Mouse (Mus musculus) heart, adult 11 months (tissue): ENCODE measurements around the gene Gsk3a.

Experiments used
- DNase-seq: peaks from one replicate; pipeline ENCODE4 v3.0.0; 2022

The Gsk3a gene

DNA sequence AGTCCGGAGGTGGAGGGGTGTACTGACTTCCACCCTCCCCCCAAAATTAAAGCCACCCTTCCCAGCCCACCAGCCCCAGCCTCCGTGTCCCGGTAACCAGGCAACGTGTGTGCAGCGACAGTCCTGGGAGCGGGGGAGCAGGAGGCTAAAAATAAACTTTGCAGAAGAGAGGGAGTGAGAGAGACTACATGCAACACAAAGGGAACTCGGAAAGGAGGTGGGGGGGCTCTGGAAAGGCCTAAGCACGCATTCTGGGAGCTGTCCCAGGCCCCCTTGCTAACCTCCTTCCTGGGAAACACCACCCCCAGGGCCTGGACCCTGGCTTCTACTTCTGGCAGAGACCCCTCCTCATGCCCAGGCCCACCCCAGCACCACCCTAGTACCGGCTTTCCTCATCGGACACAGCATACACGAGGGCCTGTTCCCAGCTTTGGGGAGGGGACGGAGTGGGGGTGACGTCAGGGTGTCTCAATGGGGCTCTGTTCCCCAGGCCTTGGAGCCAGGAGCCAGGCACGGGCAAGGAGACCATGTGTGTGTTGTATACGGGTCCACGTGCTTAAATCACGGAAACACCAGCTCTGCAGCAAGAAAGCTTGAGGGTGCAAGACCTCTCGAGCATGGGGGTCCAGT is 10.5 kb upstream of the Gsk3a start:
- DNase-seq: peak; percentile 97

DNA sequence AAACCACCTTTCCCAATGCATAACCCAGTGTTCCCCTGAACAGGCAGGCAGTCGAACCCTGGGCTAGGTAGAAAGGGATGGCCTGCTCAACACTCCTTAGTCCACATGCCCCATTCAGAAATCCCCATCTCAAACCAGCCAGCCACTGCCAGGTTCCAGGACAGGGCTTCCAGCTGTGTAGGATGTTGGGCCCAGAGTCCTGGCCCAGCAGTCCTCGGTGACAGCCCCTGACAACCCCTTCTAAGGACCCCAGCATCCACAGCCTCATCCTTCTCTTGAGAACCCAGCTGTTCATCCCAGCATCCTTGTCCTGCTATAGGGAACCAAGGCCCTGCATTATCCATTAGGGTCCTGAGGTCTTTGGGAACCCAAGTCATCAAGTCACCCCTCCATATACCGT is 9.8 kb upstream of the Gsk3a start:
- peak; percentile 93 for DNase-seq

- DNase-seq: peak; percentile 95
Observed at GRCm38 (mm10) chr7:25246759-25247137, 9.1 kb upstream of the Gsk3a start.

DNA sequence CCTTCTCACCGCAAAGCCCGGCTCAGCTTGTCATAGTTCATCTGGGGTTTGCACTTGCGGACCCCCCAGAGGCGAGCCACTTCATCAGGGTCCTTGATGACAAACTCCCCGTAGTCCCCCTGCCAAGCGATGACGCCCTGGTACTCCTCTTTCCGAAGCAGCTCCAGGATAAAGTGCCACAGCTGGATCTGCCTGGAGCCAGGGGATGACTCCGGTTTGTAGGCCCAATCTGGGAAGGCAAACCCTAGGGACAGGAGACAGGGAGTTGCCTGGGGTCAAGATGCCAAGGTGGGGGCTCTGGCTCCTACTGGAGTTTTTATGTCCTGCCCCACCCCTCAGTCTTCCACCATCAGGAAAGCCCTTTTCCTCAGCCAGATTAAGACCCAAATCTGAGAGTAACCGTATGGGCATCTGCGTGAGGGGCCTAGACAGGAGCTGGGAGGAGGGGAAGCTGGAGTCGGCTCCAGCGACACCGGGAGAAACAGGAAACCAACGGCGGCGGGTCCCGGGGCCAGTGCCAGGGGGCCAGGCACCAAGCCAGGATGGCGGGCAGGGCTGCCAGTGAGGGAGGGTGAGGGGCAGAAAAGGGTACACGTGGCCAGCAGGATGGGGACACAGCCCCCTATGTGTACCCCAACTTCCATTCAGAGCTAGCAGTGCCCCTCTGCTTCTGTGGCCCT is 8.6 kb upstream of the Gsk3a start:
- DNase-seq: peak; percentile 97

DNA sequence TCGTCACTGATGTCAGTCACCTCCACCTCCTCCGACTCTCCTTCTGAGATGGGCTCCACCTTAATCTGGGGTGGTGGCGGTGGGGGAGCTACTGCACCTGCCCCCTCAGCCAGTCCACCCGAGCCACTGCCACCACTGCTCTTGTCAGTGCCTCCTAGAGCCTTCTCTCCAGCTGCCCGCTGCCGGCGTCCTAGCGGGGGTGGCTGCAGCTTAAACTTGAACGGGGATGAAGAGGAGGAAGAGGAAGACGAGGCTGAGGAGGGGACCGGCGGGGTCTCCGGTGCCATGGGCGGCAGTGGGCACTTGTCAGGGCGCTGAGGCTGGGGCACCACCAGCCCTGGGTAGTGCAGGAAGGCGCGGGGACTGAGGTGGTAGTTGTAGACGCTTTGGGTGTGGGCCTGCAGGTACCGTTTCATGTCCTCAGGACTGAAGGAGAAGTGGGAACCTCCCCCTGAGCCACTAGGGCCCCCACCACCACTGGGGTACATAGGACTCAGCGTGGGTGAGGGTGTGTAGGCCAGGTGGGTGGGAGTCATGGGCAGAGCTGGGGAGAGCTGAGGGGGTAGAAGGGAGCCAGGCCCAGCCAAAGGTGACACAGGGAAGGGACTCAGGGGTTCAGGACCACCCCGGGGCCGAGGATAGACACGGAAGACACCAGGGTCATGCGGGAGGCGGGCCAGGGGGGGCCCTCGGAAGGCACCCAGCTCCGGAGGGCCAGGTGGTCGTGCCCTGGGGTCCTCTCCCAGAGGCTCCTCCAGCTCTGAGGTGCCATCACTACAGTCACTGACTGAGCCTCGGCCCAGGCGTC is 7.1 kb upstream of the Gsk3a start:
- DNase-seq: peak; percentile 94

- DNase-seq: peak; percentile 92
Observed at GRCm38 (mm10) chr7:25243361-25243760, 5.7 kb upstream of the Gsk3a start.

GRCm38 (mm10) chr7:25241062-25241461 is 3.4 kb upstream of the Gsk3a start:
- peak; percentile 97 for DNase-seq

DNA sequence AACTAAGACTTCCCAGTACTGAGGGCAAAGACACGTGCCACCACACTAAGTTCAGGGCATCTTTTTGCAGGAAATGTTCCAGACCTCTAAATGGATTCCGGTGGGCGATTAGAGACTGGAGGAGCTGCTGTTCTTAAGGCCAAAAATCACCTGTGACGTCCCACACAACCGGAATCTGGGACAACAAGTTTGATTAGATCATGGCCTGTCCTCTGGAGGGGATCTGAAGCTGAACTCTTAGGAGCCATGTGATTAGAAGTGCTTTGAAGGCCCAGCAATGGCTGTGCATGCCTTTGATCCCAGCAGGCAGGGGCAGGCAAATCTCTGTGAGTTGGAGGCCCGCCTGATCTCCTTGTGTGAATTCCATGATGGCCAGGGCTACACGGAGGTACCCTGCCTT is 3.0 kb upstream of the Gsk3a start:
- peak; percentile 92 for DNase-seq

GRCm38 (mm10) chr7:25238829-25239623 is 1.4 kb upstream of the Gsk3a start:
- DNase-seq: peak; percentile 99

GRCm38 (mm10) chr7:25238015-25238706 is 510 bp upstream of the Gsk3a start:
- DNase-seq: peak; percentile 99

DNA sequence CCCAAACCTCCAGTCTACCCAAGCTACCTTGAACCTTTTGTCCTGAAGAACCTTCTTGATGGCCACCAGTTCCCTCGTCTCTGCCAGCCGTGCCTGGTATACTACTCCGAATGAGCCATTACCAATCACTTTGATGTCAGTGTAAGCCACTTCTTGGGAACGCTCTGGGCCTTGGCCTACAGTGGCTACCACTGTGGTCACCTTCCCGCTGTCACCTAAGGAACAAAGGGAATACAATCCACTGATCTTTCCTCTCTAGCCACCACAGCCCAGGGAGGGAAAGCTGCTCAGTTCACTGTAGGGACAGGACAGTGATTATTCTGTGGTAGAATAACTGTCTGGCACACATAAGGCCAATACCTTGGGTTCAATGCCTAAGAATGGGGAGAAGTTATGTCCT is 2.1 kb downstream of the Gsk3a start:
- DNase-seq: peak; percentile 85

GRCm38 (mm10) chr7:25233061-25233460 is 4.6 kb downstream of the Gsk3a start:
- DNase-seq: no peak

GRCm38 (mm10) chr7:25232101-25232648 is 5.5 kb downstream of the Gsk3a start:
- no peak for DNase-seq

- peak; percentile 90 for DNase-seq
Observed at GRCm38 (mm10) chr7:25230690-25231285, 6.9 kb downstream of the Gsk3a start.

DNA sequence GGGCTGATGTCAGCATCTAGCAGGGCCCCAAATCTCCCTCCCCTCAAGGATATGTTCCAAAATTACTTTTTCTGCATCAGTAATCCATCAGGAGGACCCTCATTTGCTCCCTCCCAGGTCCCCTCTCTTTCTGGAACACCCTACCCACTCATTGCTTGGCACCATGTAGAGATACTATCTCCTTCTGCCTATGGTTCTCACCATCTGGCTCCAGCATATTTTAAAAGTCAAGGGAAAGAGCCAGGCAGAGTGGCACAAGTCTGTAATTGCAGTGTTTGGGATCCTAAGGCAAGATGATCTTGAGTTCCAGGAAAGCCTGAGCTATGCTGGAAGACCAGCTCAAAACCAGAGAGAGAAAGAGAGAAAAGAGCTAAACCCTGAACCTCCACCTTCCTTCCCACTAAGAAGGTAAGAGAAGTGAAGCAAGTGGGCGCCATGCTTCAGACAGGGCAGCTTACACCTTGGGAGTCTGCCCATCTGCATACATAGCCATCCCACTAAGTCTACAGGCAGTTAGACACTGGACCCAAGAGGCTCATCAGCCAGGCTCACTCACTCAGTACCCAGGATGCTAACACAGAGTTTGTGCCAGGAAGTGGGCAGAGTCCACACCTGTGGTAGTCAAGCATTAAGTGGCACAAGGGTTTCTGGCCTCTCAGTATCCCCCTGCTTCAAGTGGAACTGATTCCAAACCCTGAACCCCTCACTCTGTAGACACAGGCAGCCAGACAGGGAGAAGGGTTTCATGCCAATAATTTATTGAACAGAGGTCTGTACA is 9.9 kb downstream of the Gsk3a start:
- DNase-seq: no peak

DNA sequence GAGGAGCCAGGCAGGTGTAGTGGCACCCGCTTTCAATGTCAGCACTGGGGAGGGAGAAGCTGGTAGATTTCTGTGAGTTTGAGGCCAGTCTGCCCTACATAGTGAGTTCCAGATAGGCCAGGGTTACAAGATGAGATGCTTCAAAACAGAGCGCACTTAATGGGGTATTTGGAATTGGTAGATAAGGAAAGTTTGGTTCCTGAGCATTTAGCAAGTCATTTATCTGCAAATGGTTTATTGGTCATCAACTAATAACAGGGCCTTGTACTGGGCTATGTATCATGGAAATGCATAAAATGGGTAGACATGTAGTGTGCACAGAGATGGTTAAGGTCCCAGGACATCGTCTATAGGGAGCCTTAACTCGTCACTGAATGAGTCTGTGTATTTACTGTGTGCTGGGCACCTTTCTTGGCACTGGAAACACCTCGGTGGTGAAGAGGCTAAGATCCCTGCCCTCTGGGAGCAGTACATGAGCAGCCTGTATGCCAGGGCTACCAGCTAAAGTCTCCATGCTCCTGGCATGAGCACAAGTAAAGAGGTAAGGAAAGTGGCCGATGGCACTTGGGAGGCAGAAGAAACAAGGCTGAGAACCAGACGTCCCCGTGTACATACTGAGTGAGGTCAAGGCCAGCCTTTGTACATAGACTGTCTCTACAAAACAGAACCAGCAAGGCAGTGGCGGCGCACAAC is 15.2 kb downstream of the Gsk3a start:
- DNase-seq: no peak

GRCm38 (mm10) chr7:25221102-25221883 is 16.4 kb downstream of the Gsk3a start, which contains the start of gene Zfp526:
TSS of gene Zfp526 (plus strand) at chr7:25221425.
- DNase-seq: peak; percentile 100

- peak; percentile 98 for DNase-seq
Observed at GRCm38 (mm10) chr7:25220457-25221101, 17.1 kb downstream of the Gsk3a start, which contains the start of gene Dedd2. TSS of gene Dedd2 (minus strand) at chr7:25220615.
